Mouse (Mus musculus) layer of hippocampus, postnatal 25 days (tissue): ENCODE data around the gene Ldb2. TPM values are rescaled to one million over a fixed set of nuclear protein-coding genes. Genes with fewer than 3 reads are reported as not detected.

Experiments used
- DNase-seq, 2 experiments: peaks; one replicate each; pipeline ENCODE4 v3.0.0; 2022; ENCODE audit warnings: mixed read lengths in 2 of 2, low spot score in 1 of 2; ENCODE audit errors: extremely low spot score in 1 of 2
- total RNA-seq, 2 experiments: library from RNA; stranded (reverse); gene quantifications; 2 replicates each; pipeline ENCODE4 v1.2.3; 2021

Ldb2 gene
- total RNA-seq = 10 to 100 TPM; 37.6 to 46.3 TPM

DNA sequence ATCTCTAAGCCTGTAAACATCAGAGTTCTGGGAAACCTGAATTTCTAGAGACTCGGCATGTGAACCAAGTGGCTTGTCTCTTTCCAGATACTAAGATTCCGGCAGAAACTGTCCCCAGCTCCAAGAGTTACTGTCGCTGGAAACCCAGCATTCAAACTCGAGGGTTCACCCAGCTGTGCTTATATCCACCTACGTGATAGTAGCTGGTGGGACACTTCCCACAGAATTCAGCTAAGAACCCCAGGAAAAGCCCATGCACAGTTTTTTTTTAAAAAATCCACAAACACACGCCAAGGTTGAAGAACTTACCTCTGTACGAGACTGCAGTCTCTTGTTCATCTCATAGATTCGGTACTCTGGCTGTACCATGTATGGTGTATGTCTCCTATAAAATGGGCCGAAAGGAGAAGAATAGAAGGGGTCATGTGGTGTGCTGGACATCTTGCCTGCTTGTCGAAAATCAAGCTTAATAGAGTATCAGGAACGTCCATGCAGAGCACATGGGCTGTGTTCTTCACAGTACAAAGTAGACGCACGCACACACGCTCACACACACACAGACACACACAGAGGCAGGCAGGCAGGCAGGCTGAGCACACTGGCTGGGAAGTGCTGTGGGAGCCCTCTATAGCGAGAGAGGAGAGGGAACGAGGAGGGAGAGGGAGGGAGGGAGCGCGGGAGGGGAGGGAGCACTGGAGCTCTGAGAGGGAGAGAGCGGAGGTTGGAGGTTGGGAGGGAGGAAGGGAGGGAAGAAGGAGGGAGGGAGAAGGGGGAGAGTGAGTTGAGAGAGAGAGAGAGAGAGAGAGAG, at the start of gene Ldb2:
Gene Ldb2 (minus strand): TSS at position 628 of the 808 bp plus-strand sequence.
- DNase-seq = peak; percentile 40 to 59

GRCm38 (mm10) chr5:44831287-44831686, 31.8 kb upstream of the Ldb2 start:
- peak in 1 of 2 experiments; percentile 53 for DNase-seq

- no peak for DNase-seq
Measured at GRCm38 (mm10) chr5:44815506-44815905, 16.0 kb upstream of the Ldb2 start.

GRCm38 (mm10) chr5:44805960-44806359, 6.5 kb upstream of the Ldb2 start:
- no peak for DNase-seq

DNA sequence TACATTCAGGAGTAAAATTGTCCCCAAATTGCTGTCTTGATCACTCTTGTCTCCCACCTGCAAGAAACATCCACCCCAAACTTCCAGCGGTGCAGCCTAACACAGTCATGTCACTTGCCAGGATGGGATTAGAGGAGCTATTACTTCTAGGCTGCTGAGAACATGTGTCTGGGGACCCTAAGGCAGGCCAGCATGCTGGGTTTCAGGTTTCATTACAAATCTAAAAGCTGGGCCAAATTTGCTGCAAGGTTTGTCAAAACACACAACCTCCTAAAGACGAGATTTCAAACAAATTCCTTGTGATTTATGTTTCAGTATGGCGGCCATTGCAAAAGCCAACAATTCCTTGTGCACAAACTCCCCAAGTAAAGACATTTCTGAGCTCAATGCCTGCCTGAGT, 1.6 kb upstream of the Ldb2 start:
- no peak for DNase-seq

DNA sequence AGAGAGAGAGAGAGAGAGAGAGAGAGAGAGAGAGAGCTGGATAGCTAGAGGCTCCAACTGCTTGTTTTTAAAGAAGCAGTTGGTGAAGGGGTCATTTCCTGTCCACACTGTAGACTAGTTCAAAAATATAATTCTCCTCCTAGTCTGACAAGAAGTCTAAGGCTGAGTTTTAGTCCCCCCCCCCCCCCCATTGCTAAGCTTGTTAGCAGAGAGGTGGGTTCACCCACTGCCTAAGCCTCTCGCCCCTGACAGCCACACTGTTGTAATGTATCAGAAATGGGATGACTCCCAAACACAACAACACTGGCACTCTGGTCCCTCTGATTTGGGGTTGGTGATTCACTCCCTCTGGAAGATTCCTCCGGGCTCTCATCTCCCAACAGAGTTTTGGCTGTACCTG, 381 bp upstream of the Ldb2 start:
- no peak for DNase-seq

DNA sequence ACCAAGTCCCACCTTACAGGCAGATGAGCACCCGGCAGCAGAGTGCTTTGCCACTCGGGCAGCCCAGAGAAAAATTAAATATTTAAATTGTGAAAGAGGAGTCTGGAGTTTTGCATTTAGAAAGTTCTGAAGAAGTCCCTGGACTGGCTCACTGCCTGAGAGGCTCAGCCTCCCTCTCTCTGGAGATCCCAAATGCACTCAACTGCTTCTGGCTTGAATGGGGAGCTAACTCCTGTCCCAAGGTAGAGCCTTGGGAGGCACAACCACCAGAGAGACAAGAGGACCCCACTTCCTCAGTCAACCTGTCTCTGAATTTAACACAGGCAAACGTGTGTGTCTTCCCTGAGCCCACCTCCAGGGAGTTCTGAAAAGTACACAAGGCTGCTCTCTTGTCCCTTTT, 987 bp downstream of the Ldb2 start:
- DNase-seq = no peak

- no peak for DNase-seq
Measured at GRCm38 (mm10) chr5:44798056-44798455, 1.4 kb downstream of the Ldb2 start.

GRCm38 (mm10) chr5:44784591-44784990, 14.9 kb downstream of the Ldb2 start:
- no peak for DNase-seq

DNA sequence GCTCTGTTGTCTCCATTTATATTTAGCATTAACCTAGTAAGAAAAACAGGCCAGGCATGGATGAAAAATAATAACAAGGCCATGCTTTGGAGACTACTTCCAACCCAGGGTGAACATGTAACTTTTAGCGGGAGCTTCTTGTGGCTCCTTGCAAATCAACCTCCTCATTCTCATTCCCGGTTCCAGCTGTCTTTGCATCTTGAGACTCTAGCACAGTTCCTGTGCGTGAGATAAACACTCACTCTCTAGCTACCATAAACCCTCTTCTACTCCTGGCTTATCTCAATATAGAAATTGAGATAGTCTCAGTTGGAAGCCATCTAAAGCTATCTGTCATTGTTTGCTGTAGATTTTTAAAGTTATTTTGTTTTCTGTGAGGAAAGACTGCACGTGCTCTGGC, 20.1 kb downstream of the Ldb2 start:
- no peak for DNase-seq

DNA sequence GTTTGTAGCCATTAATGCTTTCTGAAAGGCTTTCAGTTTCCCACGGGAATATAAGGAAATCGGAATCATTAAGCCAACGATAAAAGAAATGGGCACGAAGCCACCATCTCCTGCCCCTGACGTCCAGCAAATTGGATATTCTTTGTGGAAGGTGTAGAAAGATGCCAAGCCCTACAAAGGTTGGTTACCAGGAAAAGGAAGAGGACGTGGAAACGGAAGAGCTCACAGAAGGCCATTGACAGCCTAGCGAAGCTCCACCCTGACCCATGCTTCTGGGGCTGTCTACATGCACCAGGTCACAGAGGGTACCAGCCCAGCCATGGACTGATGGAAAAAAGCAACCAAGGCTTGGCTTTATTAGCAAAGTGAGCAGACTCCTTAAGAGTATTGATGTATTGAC, 31.0 kb downstream of the Ldb2 start:
- DNase-seq = no peak

DNA sequence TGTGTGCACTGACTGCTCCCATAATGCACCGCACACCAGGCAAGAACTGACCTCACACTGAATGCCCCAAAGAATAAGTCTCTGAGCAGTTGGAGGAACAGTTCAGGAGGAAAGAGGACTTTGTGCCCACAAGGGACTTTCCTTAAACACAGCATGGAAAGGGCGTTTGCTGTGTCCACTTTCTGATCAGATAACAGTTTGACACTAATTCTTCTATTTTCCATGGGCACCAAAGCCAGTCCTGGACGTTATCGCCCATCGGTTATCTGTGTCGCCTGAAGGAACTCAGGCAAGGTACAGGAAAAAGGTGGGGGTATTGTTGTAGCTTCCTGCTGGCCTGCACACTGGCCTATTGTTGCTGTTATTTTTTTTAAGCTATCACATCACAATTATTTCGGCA, 34.6 kb downstream of the Ldb2 start:
- DNase-seq = no peak

GRCm38 (mm10) chr5:44759178-44759577, 40.3 kb downstream of the Ldb2 start:
- no peak for DNase-seq

DNA sequence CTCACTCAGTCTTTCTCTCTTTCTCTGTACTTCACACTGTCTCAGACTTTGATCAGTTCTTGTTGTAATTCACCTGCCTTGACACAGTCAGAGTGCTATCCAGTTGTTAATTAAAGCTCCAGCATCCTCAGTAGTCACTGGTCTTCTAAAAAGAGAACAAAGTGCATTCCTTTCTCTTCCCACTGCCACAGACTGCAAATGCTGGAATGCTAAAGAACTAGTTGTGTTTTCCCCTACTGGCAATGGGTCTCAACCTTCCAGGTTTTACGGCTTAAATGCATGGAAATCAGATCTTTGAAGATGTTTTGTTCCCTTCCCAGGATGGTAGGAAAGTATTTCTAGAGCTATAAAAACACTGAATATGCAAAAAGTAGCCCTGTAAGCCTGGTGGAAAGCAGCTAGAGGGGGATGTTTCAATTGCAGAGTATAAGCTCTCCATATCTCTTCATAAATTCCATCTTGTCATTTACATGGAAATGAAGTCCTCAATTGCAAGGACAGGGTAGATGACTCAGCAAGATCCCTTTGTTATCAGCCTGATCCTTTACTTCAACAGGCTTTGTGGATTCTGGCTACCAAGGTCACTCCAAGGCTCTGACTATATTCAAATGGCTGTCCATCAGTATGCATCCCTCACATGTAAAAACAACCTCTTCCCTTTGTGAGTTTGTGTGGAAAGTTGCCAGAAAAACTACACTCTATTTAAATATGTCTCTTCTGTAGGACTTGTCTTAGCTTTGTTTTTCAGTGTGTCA, 45.1 kb downstream of the Ldb2 start:
- DNase-seq = no peak

DNA sequence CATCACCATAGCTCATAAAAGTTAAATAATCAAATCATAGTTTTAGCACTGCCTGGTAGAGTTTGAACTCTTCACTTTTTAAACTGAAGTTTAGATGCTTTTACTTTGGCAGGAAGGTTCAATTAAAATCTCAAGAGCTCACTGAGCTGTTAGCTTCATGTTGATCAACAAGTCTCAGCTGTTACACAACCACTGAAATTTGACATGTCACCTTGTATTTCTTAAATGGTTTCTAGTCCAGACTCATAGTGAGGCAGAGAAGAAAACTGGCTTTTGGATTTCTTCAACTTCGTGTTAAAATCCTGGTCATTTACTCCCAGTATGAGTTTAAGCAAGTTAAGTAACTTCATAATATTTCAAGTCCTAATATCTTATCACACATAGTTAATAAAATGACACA, 53.8 kb downstream of the Ldb2 start:
- no peak for DNase-seq

- no peak for DNase-seq
Measured at GRCm38 (mm10) chr5:44736366-44736765, 63.1 kb downstream of the Ldb2 start.

- DNase-seq = peak in 1 of 2 experiments; percentile 30
Measured at GRCm38 (mm10) chr5:44734131-44734723, 65.3 kb downstream of the Ldb2 start.

GRCm38 (mm10) chr5:44729646-44730310, 69.7 kb downstream of the Ldb2 start:
- no peak for DNase-seq

GRCm38 (mm10) chr5:44727995-44728394, 71.5 kb downstream of the Ldb2 start:
- DNase-seq = no peak

DNA sequence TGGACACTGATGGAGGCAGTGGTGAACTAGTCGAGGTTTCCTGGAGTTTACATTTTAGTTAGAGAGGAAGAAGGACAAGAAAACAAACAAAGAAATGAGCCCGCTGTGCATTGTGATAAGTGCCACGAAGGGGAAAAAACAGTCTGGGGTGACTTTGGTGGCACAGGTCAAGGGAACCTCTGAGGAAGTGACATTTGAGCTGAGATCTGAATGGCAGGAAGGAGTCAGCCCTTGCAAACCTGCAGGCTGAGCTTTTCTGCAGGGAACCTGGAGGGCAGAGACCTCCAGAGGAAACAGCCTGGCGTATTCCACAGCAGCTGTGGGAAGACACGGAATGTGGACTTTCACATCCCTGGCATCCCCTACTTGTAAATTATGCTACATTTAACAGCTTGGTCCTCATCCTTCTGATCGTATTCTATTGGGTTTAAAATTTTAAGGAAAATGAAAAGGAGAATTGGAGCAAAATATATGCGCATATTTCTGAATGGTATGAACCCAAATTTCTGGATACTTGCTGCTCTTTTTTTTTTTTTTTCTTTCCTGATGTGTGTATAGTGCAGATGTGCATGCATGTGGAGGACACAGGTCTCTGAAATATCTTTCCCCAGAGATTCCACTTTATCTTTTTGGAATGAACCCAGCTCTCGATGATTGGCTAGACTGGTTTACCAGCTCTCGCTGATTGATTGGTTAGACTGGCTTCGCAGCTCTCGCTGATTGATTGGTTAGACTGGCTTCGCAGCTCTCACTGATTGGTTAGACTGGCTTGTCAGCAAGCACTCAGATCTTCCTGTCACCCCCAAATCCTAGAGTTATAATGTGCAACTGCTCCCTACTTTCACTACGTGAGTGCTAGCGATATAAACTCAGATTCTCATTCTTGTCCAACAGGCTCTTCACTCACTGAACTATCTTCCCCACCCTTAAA, 72.7 kb downstream of the Ldb2 start:
- no peak for DNase-seq
